Mouse (Mus musculus) C2C12 (cell line): ENCODE results near the gene Krt14. TPM values are rescaled to one million over a fixed set of nuclear protein-coding genes. Genes with fewer than 3 reads are reported as not detected.

Experiments
- H3K27me3 ChIP-seq: one replicate; pipeline ENCODE4 v1.6.1; 2011; ENCODE audit not compliant: control insufficient read depth, insufficient read depth, insufficient read length
- H3K36me3 ChIP-seq: one replicate; pipeline ENCODE4 v1.6.1; 2011; ENCODE audit not compliant: control insufficient read depth, insufficient read depth
- H3K4me3 ChIP-seq: one replicate; pipeline ENCODE4 v1.5.1; 2011; ENCODE audit warnings: mild to moderate bottlenecking, control low read depth; ENCODE audit not compliant: poor library complexity, insufficient read depth, severe bottlenecking
- H3K79me2 ChIP-seq: one replicate; pipeline ENCODE4 v1.6.1; 2011; ENCODE audit not compliant: control insufficient read depth, insufficient read depth
- H3K79me3 ChIP-seq: one replicate; pipeline ENCODE4 v1.6.1; 2011; ENCODE audit warnings: low read depth, control low read depth
- H3ac ChIP-seq: one replicate; pipeline ENCODE3; 2011; ENCODE audit warnings: low read depth; ENCODE audit not compliant: control insufficient read depth, insufficient read length
- CEBPB ChIP-seq: IDR thresholded peaks from one replicate; pipeline ENCODE4 v1.6.1; 2011; ENCODE audit warnings: low read depth, mild to moderate bottlenecking, control low read depth, moderate library complexity
- CTCF ChIP-seq: IDR thresholded peaks from one replicate; pipeline ENCODE4 v1.5.1; 2011; ENCODE audit not compliant: control insufficient read depth, insufficient read depth, insufficient read length
- FOSL1 ChIP-seq: IDR thresholded peaks from one replicate; pipeline ENCODE4 v1.8.0; 2011; ENCODE audit warnings: mild to moderate bottlenecking, low read length; ENCODE audit not compliant: poor library complexity, insufficient read depth, severe bottlenecking
- MAX ChIP-seq: IDR thresholded peaks from one replicate; pipeline ENCODE4 v1.6.1; 2011; ENCODE audit warnings: mild to moderate bottlenecking, control low read depth
- MYOD1 ChIP-seq: IDR thresholded peaks from one replicate; pipeline ENCODE4 v1.6.1; 2011; ENCODE audit warnings: low read depth; ENCODE audit not compliant: control insufficient read depth, insufficient read length
- MYOG ChIP-seq: IDR thresholded peaks from one replicate; pipeline ENCODE4 v1.6.1; 2011; ENCODE audit not compliant: control insufficient read depth, insufficient read length; ENCODE audit errors: extremely low read depth
- USF1 ChIP-seq: IDR thresholded peaks from one replicate; pipeline ENCODE4 v1.6.1; 2011; ENCODE audit warnings: low read depth, mild to moderate bottlenecking, control low read depth, moderate library complexity
- polyA plus RNA-seq: library from polyadenylated mRNA; unstranded; fragments of >200 nt; fragmentation: generic; extraction: Trizol; gene quantifications from one replicate; pipeline ENCODE4 v1.2.1, GENCODE M21; 2012; ENCODE audit warnings: missing spikeins

Gene Krt14
- polyA plus RNA-seq, 1 experiment = 32.4 TPM

DNA sequence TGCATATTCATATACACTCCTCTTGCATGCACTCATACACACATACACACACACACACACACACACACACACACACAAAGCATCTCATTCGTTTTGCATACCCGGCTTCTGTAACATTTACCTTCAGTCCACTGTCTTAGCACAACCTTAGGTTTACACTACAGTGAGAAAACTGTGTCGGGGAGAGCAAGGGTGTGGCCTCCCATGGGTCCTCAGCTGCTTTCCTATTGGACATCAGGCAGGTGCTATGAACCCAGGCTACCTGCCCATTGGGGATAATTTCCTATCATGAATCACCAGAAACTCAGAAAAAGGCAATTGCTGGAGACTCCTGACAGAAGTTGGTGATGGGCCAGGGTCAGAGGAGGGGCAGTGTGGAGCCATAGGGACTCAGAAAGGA lies 50.0 kb downstream of the Krt14 start:
- H3K36me3 ChIP-seq = no peaks in the 10 kb centered on the region
- no peaks in the 10 kb centered on the region for H3K79me2 ChIP-seq
- H3K79me3 ChIP-seq = no peaks in the 10 kb centered on the region
- H3ac ChIP-seq = no peak overlapping the region
- H3K4me3 ChIP-seq = no peak overlapping the region
- H3K27me3 ChIP-seq = no peaks in the 10 kb centered on the region
- TF ChIP-seq FOSL1 (no peak), CTCF (no peak), CEBPB (no peak), USF1 (no peak), MYOD1 (no peak), MAX (no peak), MYOG (no peak)

DNA sequence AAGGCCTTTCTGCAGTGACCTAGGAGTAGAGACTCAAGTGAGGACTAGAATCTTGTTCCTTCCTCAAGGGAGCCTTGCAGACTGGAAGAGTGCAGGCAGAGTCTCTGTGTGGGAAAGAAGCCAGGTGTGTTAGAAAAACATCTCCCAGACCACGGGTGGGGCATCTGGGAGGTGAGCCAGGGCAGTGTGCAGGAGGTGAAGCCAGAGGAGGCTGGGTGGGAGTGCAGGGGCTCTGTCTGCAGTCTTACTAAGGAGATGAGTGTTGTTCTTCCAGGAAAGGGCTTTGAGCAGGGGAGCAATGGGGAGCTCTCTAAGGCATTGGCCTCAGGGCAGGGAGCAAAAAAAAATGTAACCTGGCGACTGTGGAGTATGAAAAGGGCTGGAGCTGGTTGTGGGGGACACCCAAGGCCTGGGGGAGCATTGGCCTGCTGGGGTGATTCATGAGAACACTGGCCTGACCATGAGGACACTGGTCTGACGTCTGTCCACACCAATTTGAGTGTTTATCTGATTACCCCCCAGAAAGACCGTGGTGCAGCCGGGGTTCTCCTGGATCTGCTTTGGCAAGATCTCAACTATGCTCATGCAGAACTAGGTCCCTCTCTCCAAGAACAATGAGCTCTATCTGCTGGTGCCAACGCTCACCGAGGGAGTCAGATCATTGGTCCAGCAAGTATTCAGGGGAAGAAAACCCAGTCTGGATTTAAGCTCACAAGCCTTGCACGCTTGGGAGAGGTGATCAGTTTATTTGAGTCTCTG lies 51.7 kb downstream of the Krt14 start:
- Histone ChIP-seq H3K36me3 (no peaks in the 10 kb centered on the region), H3K27me3 (no peaks in the 10 kb centered on the region), H3K79me3 (no peaks in the 10 kb centered on the region), H3ac (no peak overlapping the region), H3K79me2 (no peaks in the 10 kb centered on the region), H3K4me3 (no peak overlapping the region)
- TF ChIP-seq MYOG (no peak), MAX (no peak), CTCF (no peak), USF1 (no peak), MYOD1 (no peak), CEBPB (no peak), FOSL1 (no peak)

Other genes starting within 250 kb of the Krt14 start
- gene Krtap29-1, start 228.5 kb downstream of the Krt14 start, polyA plus RNA-seq = not detected
- gene Krtap16-1, start 221.0 kb downstream of the Krt14 start, polyA plus RNA-seq = not detected
- gene Krtap17-1, start 213.6 kb downstream of the Krt14 start, polyA plus RNA-seq = not detected
- 0.02 TPM for gene Krt33a, start 191.3 kb downstream of the Krt14 start, polyA plus RNA-seq
- not detected for gene Krt33b, start 177.7 kb downstream of the Krt14 start, polyA plus RNA-seq
- gene Krt34, start 166.0 kb downstream of the Krt14 start, polyA plus RNA-seq = not detected
- not detected for gene Krt31, start 157.0 kb downstream of the Krt14 start, polyA plus RNA-seq
- not detected for gene Krt32, start 119.3 kb downstream of the Krt14 start, polyA plus RNA-seq
- not detected for gene Krt35, start 111.3 kb downstream of the Krt14 start, polyA plus RNA-seq
- gene Krt36, start 101.9 kb downstream of the Krt14 start, polyA plus RNA-seq = 0.14 TPM
- gene Krt13, start 86.0 kb downstream of the Krt14 start, polyA plus RNA-seq = 20.0 TPM
- gene Krt15, start 71.6 kb downstream of the Krt14 start, polyA plus RNA-seq = 0.02 TPM
- gene Krt19, start 58.9 kb downstream of the Krt14 start, polyA plus RNA-seq = 3.5 TPM
- 1.8 TPM for gene Krt9, start 14.3 kb downstream of the Krt14 start, polyA plus RNA-seq
- gene Krt16, start 41.4 kb upstream of the Krt14 start, polyA plus RNA-seq = 0.21 TPM
- 0.04 TPM for gene Krt17, start 53.5 kb upstream of the Krt14 start, polyA plus RNA-seq
- gene Krt42, start 62.3 kb upstream of the Krt14 start, polyA plus RNA-seq = not detected
- 1,136 TPM for gene Eif1, start 112.3 kb upstream of the Krt14 start, polyA plus RNA-seq
- not detected for gene Gast, start 126.9 kb upstream of the Krt14 start, polyA plus RNA-seq
- 1.9 TPM for gene Hap1, start 148.6 kb upstream of the Krt14 start, polyA plus RNA-seq
- gene Jup, start 190.2 kb upstream of the Krt14 start, polyA plus RNA-seq = 127 TPM
- gene P3h4, start 207.3 kb upstream of the Krt14 start, polyA plus RNA-seq = 185 TPM
- 250 TPM for gene Fkbp10, start 208.1 kb upstream of the Krt14 start, polyA plus RNA-seq
- 83.4 TPM for gene Nt5c3b, start 234.3 kb upstream of the Krt14 start, polyA plus RNA-seq
- gene Klhl10, start 234.4 kb upstream of the Krt14 start, polyA plus RNA-seq = 0.12 TPM